Mouse (Mus musculus): ENCODE measurements around the gene Sorcs2. TPM values are rescaled to one million over a fixed set of nuclear protein-coding genes. Genes with fewer than 3 reads are reported as not detected.
A peak's percentile ranks its signal among the peaks of the same experiment; 100 is the strongest.

Sorcs2 gene
- 10 to 100 TPM; 35.8 to 38.1 TPM for total RNA-seq (2021)
- long read RNA-seq, experiment 1, full-length matches to known transcripts, result 10 of 32 reads
- long read RNA-seq, experiment 1, partial matches to known transcripts, result 9 of 32 reads
- long read RNA-seq, experiment 1, other reads (novel, unspliced or antisense), result 13 of 32 reads
- long read RNA-seq, experiment 2, full-length matches to known transcripts, result 22 of 44 reads
- long read RNA-seq, experiment 2, partial matches to known transcripts, result 10 of 44 reads
- long read RNA-seq, experiment 2, other reads (novel, unspliced or antisense), result 12 of 44 reads

DNA sequence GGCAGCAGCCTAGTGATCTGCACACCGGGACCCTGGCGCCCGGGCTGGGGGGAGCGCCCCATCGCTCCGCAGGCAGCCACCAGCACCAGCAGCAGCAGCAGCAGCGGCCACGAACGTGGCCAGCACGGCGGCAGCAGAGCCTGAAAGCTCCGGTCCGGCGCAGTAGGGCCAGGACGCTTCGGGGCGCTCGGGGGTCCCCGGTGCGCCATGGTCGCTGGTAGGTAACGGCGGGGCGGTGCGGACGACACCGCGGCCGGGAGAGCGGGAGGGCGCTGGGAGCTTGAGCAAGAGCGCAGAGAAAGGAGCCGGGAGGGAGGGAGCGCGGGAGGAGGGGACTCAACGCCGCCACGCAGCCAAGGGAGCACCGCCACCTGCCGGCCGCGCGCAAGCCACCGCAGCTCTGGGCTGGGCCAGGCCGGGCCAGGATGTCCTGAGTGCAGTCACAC is at the start of gene Sorcs2:
TSS of gene Sorcs2 (minus strand) at position 303 of the 446 bp plus-strand sequence.
- DNase-seq (ENCODE audit: low spot score in 2 of 2), result peak; percentile 81 to 90

DNA sequence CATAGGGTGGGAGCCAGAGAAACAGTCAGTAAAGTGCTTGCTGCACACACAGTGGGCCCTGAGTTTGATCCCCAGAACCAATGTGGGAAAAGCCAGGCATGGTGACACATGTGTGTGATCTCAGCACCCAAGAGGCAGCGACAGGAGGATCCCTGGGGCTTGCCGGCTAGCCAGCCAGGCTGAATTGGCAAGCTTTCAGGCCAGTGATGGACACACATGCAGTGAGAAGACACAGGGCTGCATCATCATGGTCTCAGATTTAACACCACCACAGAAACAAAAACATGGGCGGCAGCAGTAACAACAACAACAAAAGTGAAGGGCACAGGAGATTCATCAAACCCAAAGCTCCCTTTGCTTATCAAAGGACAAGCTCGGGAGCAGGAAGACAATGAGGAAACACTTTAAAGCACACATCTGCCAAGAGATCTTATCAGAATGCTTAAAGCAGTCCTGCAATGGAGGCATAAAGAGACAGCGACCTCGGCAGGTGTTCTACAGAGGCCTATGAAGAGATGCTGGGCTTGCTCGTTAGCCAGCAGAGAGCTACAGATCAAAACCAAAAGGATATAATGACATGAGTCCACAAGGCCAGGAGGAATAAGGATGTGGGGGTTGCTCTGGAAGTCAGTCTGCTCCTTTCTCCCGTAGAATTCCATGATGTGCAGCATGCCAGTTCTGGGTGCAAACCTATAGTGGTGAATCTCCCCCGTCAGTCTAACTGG is 48.4 kb upstream of the Sorcs2 start:
- no peak for DNase-seq (ENCODE audit: low spot score in 2 of 2)

DNA sequence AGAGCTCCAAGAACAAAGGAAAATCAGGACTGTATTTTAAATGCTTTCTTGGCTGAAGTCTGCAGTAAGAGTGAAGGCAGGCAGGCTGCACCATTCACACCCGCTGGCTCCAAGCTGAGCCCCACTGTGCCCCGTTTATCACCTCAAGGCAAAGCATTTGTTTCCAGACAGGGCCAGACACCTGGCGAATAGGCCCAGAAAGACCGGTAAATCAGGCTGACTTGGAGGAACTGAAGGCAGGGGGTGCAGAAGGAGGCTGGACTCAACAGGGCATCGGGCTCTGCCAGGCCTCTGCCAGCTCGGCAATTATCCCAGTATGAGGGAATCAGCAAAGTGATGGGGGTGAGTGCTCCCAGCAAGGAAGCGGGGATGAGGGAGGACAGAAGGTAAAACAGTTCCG is 47.1 kb upstream of the Sorcs2 start:
- DNase-seq (ENCODE audit: low spot score in 2 of 2), result no peak

DNA sequence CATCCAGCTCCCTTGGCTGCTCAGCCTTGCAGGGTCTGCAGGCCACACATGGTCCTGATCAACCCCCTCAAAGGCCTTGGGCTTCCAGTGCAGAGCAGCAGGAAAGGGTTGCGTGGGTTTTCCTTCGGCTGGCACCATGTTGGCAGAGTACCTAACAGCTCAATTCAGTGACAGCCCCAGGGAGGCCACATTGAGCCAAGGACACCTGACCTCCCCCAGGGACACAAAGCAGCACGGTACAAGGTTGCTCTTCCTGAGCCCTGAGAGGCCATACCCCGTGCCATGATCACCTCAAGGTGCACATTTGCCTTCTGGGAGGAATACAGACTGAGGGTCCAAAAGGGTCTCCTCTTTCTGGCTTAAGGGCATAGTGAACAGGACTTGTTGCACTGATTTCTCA is 46.7 kb upstream of the Sorcs2 start:
- no peak for DNase-seq (ENCODE audit: low spot score in 2 of 2)

DNA sequence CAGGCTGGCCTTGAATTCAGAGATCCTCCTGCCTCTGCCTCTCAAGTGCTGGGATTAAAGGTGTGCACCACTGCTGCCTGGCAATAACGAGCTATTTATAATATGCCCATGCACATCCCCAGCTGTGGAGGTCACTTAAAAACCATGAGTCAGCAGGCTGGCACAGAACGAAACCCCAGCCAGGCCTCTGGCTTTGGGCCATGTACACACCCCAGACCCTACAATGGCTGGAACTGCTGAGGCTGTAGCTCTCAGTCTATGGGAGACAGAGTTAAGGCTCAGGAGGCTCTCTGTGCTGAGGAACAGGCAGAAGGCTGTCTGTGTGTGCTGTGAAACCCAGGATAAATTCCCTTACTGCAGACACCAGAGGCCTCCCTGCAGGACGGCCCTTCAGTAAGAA is 42.8 kb upstream of the Sorcs2 start:
- no peak for DNase-seq (ENCODE audit: low spot score in 2 of 2)

DNA sequence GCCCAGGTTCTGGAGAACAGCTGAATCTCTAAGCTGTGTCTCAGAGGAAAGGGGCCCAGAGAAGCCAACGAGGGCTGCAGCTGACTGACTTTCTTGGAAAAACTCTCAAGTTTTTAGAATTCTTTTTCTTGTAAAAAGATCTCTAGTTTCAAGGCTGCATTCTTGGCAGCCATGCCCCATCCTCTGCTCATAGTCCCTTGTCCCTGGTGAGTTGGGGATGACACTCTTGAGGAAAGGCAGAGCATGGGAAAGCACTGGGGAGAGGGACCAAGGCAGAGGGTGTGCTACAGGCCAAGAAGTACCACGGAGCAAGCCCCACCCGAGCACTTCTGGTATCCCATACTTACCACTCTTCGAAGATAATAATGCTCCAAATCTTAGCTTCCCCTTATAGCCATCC is 38.9 kb upstream of the Sorcs2 start:
- DNase-seq (ENCODE audit: low spot score in 2 of 2), result peak in 1 of 2 experiments; percentile 39

DNA sequence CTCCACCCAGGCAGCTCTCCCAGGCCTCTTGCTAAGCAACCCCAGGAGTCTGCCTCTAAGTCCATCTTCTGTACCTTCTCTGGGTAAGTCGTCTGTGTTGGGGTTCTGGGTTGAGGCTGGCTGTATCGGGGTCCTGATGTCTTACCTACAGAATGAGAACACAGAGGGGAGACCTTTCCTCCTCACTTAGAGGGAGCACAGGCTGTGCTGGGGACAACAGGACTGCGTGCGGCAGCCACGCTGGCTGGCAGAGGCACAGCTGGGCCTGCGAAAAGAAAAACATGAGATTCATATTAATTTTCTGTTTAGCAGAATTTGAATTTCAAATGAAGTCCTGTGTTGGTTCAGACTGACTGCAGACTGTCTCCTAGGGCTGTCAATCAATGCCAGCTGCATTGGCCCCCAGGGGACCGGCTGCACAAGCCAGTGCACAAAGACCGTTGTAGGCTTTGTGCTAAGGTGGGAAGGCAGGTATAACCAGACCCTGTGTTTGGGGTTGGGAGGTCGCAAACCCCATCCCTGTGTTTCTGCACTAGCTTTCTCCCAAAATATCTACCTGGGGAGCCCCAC is 36.5 kb upstream of the Sorcs2 start:
- no peak for DNase-seq (ENCODE audit: low spot score in 2 of 2)

DNA sequence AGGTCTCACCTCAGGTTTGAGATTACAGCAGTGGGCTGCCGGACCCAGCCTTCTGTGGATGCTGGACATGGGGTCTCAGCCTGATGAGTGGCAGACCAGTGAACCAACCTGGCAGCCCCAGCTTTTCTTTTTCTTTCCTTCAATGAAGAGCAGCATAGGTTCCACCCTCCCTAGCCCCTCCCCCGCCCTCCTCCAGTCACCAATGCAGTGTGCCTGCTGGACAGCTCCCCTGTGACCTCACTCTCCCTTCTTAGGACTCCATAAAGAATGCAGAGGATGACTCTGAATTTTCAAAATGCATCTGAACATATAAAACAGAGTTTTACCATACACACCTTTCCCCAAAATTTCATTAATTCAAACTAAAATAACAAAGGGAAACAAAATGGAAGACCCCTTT is 33.8 kb upstream of the Sorcs2 start:
- no peak for DNase-seq (ENCODE audit: low spot score in 2 of 2)

DNA sequence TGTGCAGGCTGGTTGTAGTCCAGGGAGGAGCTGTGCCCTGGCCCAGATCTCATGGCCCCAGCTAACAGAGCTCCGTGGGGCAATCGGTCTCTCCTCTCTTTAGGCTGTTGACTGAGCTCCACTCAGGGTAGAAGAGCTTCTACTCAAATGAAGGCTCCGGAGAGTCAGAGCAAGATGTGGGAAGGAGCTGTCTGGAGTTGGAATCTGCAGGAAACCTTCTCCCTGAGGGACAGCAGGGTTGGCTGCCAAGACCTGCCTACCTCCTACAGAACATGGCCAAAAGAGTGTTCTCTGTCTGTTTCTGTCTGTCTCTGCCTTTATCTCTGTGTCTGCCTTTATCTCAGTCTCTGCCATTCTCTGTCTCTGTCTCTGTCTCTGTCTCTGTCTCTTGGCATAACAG is 31.6 kb upstream of the Sorcs2 start:
- no peak for DNase-seq (ENCODE audit: low spot score in 2 of 2)

DNA sequence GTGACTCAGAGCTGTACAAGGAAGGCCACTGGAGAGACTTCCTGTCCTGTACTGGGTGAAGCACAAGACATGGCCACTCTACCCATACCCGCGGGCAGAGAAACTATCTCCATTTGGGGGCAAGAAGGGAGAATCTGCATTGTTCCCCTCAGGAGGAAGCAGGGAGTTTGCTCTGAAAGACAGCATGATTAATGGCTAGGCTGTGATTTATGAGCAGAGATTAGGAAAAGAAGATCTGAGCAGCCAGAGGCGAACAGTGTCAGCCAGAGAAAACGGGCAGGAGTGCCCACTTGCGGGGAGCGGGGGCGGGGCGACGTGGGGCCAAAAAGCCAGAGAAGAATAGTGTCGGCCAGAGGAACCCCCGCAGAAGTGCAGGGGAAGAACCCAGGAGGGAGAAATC is 29.9 kb upstream of the Sorcs2 start:
- no peak for DNase-seq (ENCODE audit: low spot score in 2 of 2)

DNA sequence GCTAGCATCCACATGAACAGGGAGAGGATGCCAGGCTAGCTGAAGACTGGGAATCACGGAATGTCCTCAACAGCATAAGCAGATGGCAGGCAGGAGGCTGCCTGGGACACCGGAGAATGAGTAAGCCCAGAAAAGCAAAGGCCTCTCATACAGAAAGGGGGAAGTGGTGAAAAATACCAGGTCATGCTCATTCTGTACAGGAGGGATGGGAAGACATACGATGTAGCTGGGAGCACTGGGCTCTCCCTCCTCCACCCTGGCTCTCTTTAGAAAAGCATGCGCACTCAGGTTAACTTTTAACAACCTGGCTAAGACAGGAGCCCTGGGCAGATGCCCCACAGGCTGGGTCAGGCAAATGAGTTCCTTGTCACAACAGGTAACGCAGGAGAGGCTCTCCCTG is 28.5 kb upstream of the Sorcs2 start:
- no peak for DNase-seq (ENCODE audit: low spot score in 2 of 2)

DNA sequence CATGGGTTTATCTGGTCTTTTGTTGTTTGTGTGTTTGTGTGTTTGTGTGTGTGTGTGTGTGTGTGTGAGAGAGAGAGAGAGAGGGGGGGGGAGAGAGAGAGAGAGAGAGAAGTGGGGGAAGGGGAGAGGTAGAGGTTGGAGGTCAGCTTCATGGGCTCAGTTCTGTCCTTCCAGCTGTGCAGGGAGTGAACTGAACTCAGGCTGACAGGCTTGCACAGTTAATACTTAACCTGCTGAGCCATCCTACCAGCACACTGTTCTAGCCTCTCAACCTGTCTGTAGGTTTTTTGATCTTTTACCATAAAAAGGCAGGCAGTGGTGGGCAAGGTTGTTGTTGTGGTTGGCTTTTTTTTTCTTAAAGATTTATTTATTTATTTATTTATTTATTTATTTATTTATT is 26.7 kb upstream of the Sorcs2 start:
- DNase-seq (ENCODE audit: low spot score in 2 of 2), result no peak

DNA sequence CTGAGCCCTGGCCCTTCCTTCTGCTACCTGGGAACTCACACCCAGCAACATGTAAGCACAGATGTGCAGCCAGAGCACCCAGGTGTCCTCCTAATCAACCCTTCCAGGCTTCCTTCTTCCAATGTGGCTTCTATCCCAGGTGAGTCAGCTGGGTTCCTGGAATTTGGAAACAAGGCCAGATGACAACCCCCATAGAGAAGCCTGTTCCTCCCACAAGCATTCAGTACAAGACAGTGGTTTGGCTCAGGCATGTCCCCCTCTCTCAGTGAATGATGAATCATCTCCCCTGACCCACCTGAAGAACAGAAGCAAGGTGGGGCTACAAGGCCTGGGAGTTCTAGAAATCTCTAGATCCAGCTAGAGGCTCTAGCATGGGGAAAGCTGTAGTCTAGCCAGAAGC is 24.8 kb upstream of the Sorcs2 start:
- DNase-seq (ENCODE audit: low spot score in 2 of 2), result no peak

DNA sequence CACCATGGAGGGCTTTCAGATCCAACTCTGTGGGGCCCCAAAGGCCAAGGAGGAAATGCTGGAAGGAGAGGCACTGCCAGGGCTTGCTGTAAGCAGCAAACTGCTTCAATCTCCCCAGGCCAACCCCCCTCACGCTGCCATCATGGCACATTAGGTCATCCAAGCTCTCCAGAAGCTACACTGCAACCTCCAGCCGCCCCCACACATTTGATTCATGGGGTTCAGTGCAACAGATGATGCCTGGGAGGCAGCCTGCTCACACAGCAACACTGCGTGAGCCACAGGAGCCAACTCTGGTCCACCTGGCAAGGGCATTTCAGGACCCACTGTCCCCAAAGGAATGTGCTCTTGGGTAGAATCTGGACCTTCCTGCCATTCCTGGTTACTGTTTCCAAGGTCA is 21.9 kb upstream of the Sorcs2 start:
- no peak for DNase-seq (ENCODE audit: low spot score in 2 of 2)

DNA sequence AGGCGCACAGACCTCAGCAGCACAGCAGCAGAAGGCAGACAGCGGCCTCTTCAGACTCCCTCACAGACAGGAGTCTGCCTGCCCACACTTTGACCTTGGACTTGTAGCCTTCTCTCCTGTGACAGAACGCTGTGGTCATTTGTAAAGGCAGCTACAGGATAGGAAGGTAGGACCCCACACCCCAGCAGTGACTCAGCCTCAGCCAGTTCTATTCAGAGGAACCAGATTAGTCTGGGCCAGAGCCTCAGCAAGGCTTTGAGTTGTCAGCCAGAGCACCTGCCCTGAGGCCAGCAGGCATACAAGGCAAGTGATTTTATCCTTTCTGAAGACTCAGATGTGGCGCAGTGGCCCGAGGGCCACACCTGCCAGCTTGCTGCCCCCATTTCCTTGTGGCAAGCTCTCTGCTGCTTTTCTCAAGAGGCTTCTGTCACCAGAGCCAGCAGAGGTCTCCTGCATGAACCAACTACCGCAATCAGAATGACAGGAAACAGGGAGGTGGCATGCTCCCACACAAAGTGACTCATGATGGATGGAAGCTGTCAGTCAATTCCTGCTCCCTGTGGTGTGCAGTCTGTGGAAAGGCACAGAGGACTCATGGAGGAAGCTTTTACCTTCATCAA is 16.9 kb upstream of the Sorcs2 start:
- DNase-seq (ENCODE audit: low spot score in 2 of 2), result no peak

DNA sequence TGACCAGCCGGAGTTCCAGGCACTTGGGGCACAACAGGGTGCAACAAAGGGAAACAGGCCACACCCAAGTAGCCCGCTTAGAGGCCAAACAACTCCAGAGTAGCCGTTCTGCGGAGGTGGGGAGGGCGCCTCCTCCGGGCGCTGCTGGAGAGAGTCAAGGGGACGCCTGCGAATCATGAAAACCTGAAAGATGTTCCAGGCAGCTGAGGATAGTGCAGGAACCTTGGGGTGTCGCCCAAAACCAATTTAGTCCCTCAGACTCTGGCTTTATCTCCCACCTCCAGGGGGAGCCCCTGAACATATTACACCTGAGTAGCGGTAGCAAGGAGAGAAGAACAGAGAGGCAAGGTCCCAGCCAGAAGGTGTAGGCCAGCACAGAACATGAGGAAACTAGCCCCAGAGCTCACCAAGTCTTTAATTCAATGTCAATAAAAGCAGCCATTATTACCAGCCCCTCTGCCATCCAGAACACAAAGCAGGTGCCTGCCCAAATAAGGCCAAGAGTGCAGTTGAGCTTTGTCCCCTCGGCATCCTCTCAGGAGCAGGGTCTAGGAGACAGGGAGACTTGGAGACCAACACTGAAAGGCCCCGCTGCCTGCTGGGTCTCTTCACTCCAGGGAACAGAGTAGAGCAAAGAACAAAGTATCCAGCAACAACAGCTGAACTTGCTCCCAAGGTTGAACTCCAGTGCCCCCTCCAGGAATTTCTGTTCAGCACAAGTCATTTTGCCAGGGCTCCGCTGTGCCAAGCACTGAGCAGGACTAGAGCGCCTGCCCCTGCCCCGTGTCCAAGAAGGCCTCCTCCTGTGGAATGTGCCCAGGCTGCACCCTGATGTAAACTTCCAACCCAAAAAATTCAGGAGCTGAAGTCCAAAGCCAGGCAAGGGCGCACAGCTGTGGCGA is 775 bp upstream of the Sorcs2 start:
- peak; percentile 45 to 69 for DNase-seq (ENCODE audit: low spot score in 2 of 2)

DNA sequence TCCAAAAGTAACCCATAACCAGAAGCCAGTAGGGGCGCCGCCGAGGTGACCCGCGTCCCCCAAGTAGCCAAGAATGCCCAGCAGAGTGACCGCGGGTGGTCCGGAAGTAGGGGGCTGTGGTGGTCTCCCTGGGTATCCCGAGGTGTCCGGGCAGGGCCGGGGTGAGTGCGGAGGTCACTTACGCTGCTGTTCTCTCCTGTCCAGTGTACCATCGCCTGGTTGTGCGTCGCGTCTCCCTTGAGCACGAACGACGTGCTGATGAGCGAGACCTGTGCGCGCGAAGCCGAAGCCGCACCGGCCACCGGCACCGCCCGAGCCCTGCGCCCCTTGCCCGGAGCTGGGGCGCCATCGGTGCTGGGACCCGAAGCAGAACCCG is 567 bp downstream of the Sorcs2 start:
- no peak for DNase-seq (ENCODE audit: low spot score in 2 of 2)

DNA sequence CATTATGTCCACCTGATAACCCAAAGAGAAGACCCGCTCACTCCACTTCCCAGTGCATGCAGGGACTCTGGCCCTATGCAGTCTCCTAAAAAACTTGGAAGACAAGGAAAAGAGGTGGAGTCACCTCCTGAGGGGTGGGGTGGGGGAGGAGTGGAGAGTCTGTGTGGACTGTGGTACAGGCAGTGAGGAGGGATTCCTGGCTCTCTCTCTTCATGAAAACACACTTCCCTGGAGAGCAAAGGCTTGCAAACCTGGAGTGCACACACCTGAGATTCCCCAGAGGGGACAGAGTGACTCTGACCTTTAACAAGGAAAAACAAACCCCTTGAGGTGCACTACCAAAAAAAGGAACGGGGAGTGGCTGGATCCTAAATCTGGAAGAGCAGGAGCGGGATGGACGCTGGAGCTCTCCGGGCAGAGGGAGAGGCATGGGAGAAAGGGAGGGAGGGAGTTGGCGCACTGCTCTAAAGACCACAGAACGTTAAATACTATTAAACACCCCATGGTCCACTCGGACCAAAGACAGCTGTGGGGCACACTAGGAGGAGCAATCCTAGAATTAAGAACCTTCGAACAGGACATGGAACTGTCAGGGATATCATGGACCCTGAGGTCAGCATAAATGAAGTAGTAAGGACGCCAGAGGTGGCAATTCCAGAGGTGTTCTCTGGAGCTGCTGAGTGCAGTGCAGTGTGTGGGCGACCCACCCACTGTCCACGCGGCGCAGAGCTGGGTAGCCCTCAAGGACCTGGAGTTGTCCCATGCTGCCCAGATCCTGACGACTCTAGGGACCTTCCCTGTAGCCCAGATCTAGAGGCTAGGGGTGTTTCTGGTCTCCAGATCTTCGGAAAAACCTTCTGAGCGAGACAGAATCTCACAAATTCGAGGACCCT is 1.2 kb downstream of the Sorcs2 start:
- no peak for DNase-seq (ENCODE audit: low spot score in 2 of 2)

DNA sequence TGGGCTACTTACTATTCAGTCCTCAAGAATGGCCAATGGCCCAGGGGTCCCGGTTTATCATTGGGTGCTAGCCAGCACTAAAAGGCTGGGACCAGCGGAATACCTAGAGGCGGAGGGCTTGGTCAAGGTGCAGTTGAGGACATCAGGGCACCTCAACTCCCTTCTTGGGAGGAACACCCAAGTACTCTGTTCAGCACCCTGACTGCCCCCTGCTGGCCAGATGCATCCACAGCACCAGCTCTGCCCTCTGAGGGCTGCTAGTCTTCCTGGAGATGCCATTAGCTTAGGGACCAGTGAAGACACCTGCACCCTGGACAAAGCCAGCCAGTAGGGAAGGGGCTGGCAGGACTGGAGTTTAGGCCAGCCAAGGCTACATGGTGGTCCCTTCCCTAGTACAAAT is 1.9 kb downstream of the Sorcs2 start:
- DNase-seq (ENCODE audit: low spot score in 2 of 2), result peak; percentile 74 to 84
